Mouse (Mus musculus): ENCODE results near the gene Tcaim. TPM values are rescaled to one million over a fixed set of nuclear protein-coding genes. Genes with fewer than 3 reads are reported as not detected.

The Tcaim gene
- polyA plus RNA-seq, 1 experiment, result not detected

- TF ChIP-seq TAL1 (IDR thresholded peaks at IDR 0.05; ENCODE audit: low read length) (no peak), GATA1 (IDR thresholded peaks at IDR 0.05; ENCODE audit: low read length) (no peak)
- H3K36me3 ChIP-seq (ENCODE audit: control insufficient read depth), result peaks cover 38% of the 10 kb centered on the region
Observed at GRCm38 (mm10) chr9:122864848-122865247, 59.5 kb downstream of the Tcaim start.

GRCm38 (mm10) chr9:122865697-122866166, 60.4 kb downstream of the Tcaim start, which contains the start of gene Zfp445:
Gene Zfp445 (minus strand): TSS chr9:122866006.
- Histone ChIP-seq H3K9me3 (ENCODE audit: control insufficient read depth, low read length) (peaks cover 36% of the 10 kb centered on the region), H3K36me3 (ENCODE audit: control insufficient read depth) (peaks cover 29% of the 10 kb centered on the region), H3K27me3 (ENCODE audit: control insufficient read depth) (peaks cover 4% of the 10 kb centered on the region; the same call in 1 of the 2 replicates), H3K4me1 (ENCODE audit: control insufficient read depth) (peaks cover 26% of the 10 kb centered on the region), H3K4me3 (replicated peaks) (peak within 1 kb of the TSS; percentile 76)
- TF ChIP-seq GATA1 (IDR thresholded peaks at IDR 0.05; ENCODE audit: low read length), result no peak
- no peak for TF ChIP-seq TAL1 (IDR thresholded peaks at IDR 0.05; ENCODE audit: low read length)

More at GRCm38 (mm10) chr9:122864848-122865247, 59.5 kb downstream of the Tcaim start:
- Histone ChIP-seq H3K27me3 (ENCODE audit: control insufficient read depth) (peaks cover 1% of the 10 kb centered on the region; the same call in 1 of the 2 replicates), H3K4me3 (replicated peaks) (peak overlapping the region; percentile 76), H3K4me1 (ENCODE audit: control insufficient read depth) (peaks cover 26% of the 10 kb centered on the region), H3K9me3 (ENCODE audit: control insufficient read depth, low read length) (peaks cover 39% of the 10 kb centered on the region)

GRCm38 (mm10) chr9:122866192-122866591, 60.9 kb downstream of the Tcaim start:
- TF ChIP-seq TAL1 (IDR thresholded peaks at IDR 0.05; ENCODE audit: low read length) (no peak), GATA1 (IDR thresholded peaks at IDR 0.05; ENCODE audit: low read length) (no peak)
- H3K36me3 ChIP-seq (ENCODE audit: control insufficient read depth), result peaks cover 25% of the 10 kb centered on the region
- peak overlapping the region; percentile 76 for H3K4me3 ChIP-seq (replicated peaks)
- peaks cover 31% of the 10 kb centered on the region for H3K9me3 ChIP-seq (ENCODE audit: control insufficient read depth, low read length)
- H3K4me1 ChIP-seq (ENCODE audit: control insufficient read depth), result peaks cover 26% of the 10 kb centered on the region
- H3K27me3 ChIP-seq (ENCODE audit: control insufficient read depth), result peaks cover 4% of the 10 kb centered on the region; the same call in 1 of the 2 replicates

- H3K4me1 ChIP-seq (ENCODE audit: control insufficient read depth), result no peaks in the 10 kb centered on the region
- TF ChIP-seq GATA1 (IDR thresholded peaks at IDR 0.05; ENCODE audit: low read length) (no peak), TAL1 (IDR thresholded peaks at IDR 0.05; ENCODE audit: low read length) (no peak)
- H3K27me3 ChIP-seq (ENCODE audit: control insufficient read depth), result peaks cover 4% of the 10 kb centered on the region; the same call in 1 of the 2 replicates
- H3K9me3 ChIP-seq (ENCODE audit: control insufficient read depth, low read length), result peaks cover 16% of the 10 kb centered on the region
- no peaks in the 10 kb centered on the region for H3K36me3 ChIP-seq (ENCODE audit: control insufficient read depth)
- no peak overlapping the region for H3K4me3 ChIP-seq (replicated peaks)
Observed at GRCm38 (mm10) chr9:122872595-122872994, 67.3 kb downstream of the Tcaim start.

- Histone ChIP-seq H3K27me3 (ENCODE audit: control insufficient read depth) (peaks cover 4% of the 10 kb centered on the region; the same call in 1 of the 2 replicates), H3K36me3 (ENCODE audit: control insufficient read depth) (no peaks in the 10 kb centered on the region), H3K9me3 (ENCODE audit: control insufficient read depth, low read length) (peaks cover 16% of the 10 kb centered on the region), H3K4me3 (replicated peaks) (no peak overlapping the region), H3K4me1 (ENCODE audit: control insufficient read depth) (no peaks in the 10 kb centered on the region)
- no peak for TF ChIP-seq GATA1 (IDR thresholded peaks at IDR 0.05; ENCODE audit: low read length)
- no peak for TF ChIP-seq TAL1 (IDR thresholded peaks at IDR 0.05; ENCODE audit: low read length)
Observed at GRCm38 (mm10) chr9:122874653-122875052, 69.3 kb downstream of the Tcaim start.

- Histone ChIP-seq H3K4me1 (ENCODE audit: control insufficient read depth) (no peaks in the 10 kb centered on the region), H3K9me3 (ENCODE audit: control insufficient read depth, low read length) (peaks cover 12% of the 10 kb centered on the region), H3K27me3 (ENCODE audit: control insufficient read depth) (no peaks in the 10 kb centered on the region; the same call in 1 of the 2 replicates), H3K36me3 (ENCODE audit: control insufficient read depth) (no peaks in the 10 kb centered on the region), H3K4me3 (replicated peaks) (no peak overlapping the region)
- TF ChIP-seq TAL1 (IDR thresholded peaks at IDR 0.05; ENCODE audit: low read length) (no peak), GATA1 (IDR thresholded peaks at IDR 0.05; ENCODE audit: low read length) (no peak)
Observed at GRCm38 (mm10) chr9:122875145-122875544, 69.8 kb downstream of the Tcaim start.

- Histone ChIP-seq H3K4me3 (replicated peaks) (peak within 1 kb of the TSS; percentile 68), H3K27me3 (ENCODE audit: control insufficient read depth) (peaks cover 10% of the 10 kb centered on the region), H3K9me3 (ENCODE audit: control insufficient read depth, low read length) (no peaks in the 10 kb centered on the region), H3K4me1 (ENCODE audit: control insufficient read depth) (peaks cover 11% of the 10 kb centered on the region), H3K36me3 (ENCODE audit: control insufficient read depth) (no peaks in the 10 kb centered on the region)
- TF ChIP-seq TAL1 (IDR thresholded peaks at IDR 0.05; ENCODE audit: low read length) (no peak), GATA1 (IDR thresholded peaks at IDR 0.05; ENCODE audit: low read length) (no peak)
Observed at GRCm38 (mm10) chr9:122885385-122885784, 80.0 kb downstream of the Tcaim start, which contains the start of gene Zkscan7. Gene Zkscan7 (plus strand): TSS chr9:122885685.

Other genes starting within 250 kb of the Tcaim start
- 0.12 TPM in 1 of 2 replicates, not detected in the other for gene Topaz1, start 58.2 kb upstream of the Tcaim start, polyA plus RNA-seq (2012)
- not detected in 2 replicates for gene Gm35549, start 38.5 kb downstream of the Tcaim start, polyA plus RNA-seq (2012)
- gene Zfp445, start 60.5 kb downstream of the Tcaim start, polyA plus RNA-seq (2012), result 0.45 and 0.46 TPM in 2 replicates
- gene Zkscan7, start 80.1 kb downstream of the Tcaim start, polyA plus RNA-seq (2012), result not detected in 2 replicates
- not detected in 2 replicates for gene Zfp105, start 117.5 kb downstream of the Tcaim start, polyA plus RNA-seq (2012)
- gene 1110059G10Rik, start 145.5 kb downstream of the Tcaim start, polyA plus RNA-seq (2012), result 0.46 and 0.77 TPM in 2 replicates
- gene Kif15, start 145.5 kb downstream of the Tcaim start, polyA plus RNA-seq (2012), result 1.1 and 1.6 TPM in 2 replicates
- gene Tmem42, start 215.8 kb downstream of the Tcaim start, polyA plus RNA-seq (2012), result 0.04 and 0.30 TPM in 2 replicates
- 0.04 TPM in 1 of 2 replicates, not detected in the other for gene Tgm4, start 229.2 kb downstream of the Tcaim start, polyA plus RNA-seq (2012)